Mouse (Mus musculus): ENCODE data around the gene 3110009E18Rik. TPM values are rescaled to one million over a fixed set of nuclear protein-coding genes. Genes with fewer than 3 reads are reported as not detected.

Gene 3110009E18Rik
- total RNA-seq (2017): 4.1 and 12.9 TPM in 2 replicates

- ATAC-seq (replicated peaks; ENCODE audit: low read depth, poor library complexity, severe bottlenecking): peak; percentile 90
These were observed at the start of gene 3110009E18Rik, which contains the start of gene Dbi for GRCm38 (mm10) chr1:120120969-120121811. 3110009E18Rik (plus strand) TSS chr1:120121187. Dbi (minus strand) TSS chr1:120121078.

GRCm38 (mm10) chr1:120072900-120073299 lies 48.1 kb upstream of the 3110009E18Rik start:
- ATAC-seq (replicated peaks; ENCODE audit: low read depth, poor library complexity, severe bottlenecking): no peak

GRCm38 (mm10) chr1:120073519-120074306 lies 47.3 kb upstream of the 3110009E18Rik start, which contains the start of gene Tmem37:
Tmem37 (minus strand) TSS chr1:120074074.
- peak; percentile 79 for ATAC-seq (replicated peaks; ENCODE audit: low read depth, poor library complexity, severe bottlenecking)

DNA sequence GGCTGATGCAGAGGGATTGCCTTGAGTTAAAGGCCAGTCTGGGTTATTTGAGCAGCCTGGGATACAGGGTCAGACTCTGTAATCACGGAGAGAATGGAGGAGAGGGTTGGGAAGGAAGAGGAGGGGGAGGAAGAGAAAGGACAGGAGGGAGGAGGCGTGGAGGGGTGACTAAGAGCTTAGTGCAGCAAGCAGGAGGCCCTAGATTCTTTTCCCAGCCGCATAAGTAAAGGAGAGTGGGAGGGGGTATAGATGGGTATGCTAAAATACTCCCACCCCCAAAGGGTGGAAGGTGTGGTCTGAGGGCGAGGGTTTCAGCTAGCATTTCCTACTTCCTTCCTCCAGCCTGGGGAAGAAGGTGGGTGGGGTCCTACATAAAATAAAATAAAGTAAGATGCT lies 46.7 kb upstream of the 3110009E18Rik start:
- ATAC-seq (replicated peaks; ENCODE audit: low read depth, poor library complexity, severe bottlenecking): no peak

- ATAC-seq (replicated peaks; ENCODE audit: low read depth, poor library complexity, severe bottlenecking): no peak
These were observed 46.1 kb upstream of the 3110009E18Rik start for GRCm38 (mm10) chr1:120074931-120075330.

- peak; percentile 64 for ATAC-seq (replicated peaks; ENCODE audit: low read depth, poor library complexity, severe bottlenecking)
These were observed 45.5 kb upstream of the 3110009E18Rik start for GRCm38 (mm10) chr1:120075507-120075906.

DNA sequence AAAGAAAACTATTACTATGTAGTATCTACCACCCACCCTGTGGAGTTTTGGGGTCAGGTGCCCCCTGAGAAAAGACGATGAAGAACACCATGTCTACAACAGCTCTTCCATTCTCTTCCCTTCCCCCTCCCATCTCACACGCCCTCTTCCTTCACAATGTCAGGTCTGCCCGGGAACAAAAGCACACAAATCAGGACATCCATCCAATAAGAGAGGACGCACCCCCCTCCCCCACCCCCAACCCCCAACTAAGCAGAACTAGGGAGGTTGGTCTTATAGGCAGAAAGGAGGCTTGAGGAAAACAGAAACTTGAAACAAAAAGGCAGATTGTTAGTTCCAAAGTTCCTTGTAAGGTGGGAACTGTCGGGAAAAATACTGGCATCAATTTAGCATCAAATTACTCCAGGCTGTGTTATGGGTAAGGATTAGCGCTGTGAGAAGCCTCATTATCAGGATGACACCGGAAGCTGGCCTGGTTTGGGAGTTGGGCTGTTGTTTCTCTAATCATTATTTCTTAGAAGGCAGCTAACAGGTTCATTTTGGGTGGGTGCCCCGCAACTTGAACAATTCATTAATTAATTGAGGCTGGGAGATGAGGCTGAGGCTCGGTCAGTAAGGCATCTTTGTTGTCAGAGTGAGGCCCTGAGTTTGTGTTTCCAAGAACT lies 43.1 kb upstream of the 3110009E18Rik start:
- no peak for ATAC-seq (replicated peaks; ENCODE audit: low read depth, poor library complexity, severe bottlenecking)

DNA sequence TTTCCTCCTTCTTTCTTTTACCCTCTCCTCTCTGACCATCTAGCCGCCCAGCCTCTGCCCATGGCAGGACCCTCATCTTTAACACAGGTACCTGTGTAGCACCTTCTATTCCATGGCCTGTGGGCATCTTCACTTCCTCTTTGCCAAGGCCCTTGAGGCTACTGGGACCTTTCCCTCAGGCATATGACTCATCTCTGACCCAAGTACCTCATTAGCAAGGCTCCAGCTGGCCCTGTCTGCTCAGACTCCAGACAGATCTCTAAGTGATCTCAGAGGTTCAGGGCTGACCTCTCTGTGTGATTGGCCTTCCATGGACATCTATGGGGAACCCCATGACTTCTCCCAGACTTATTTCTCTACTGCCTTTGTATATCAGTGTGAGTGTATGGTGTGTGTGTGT lies 40.4 kb upstream of the 3110009E18Rik start:
- ATAC-seq (replicated peaks; ENCODE audit: low read depth, poor library complexity, severe bottlenecking): peak; percentile 53

- no peak for ATAC-seq (replicated peaks; ENCODE audit: low read depth, poor library complexity, severe bottlenecking)
These were observed 37.9 kb upstream of the 3110009E18Rik start for GRCm38 (mm10) chr1:120082957-120083585.

GRCm38 (mm10) chr1:120083921-120084517 lies 37.0 kb upstream of the 3110009E18Rik start:
- ATAC-seq (replicated peaks; ENCODE audit: low read depth, poor library complexity, severe bottlenecking): no peak

DNA sequence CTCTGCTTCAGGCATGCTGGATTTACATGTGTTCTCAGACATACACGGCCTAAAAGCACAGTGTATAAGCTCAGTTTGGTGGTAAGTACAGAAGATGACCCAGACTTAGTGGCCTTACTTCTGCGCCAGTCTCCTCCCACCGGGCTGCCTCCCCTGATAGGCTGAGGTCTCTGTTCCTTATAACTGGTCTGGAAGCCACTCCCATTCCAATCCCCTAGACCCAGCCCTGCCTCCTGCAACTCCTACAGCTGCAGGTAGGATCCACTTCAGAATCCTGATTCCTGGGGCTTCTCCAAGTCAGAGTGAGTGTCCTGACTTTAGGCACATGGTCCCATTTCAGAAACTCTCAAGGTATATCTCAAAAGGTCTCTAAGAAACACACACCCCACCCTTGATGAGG lies 35.3 kb upstream of the 3110009E18Rik start:
- 0 out of 2 replicates have a peak, but pooled peaks have one; percentile 27 for ATAC-seq (replicated peaks; ENCODE audit: low read depth, poor library complexity, severe bottlenecking)

- no peak for ATAC-seq (replicated peaks; ENCODE audit: low read depth, poor library complexity, severe bottlenecking)
These were observed 34.3 kb upstream of the 3110009E18Rik start for GRCm38 (mm10) chr1:120086644-120087043.

- ATAC-seq (replicated peaks; ENCODE audit: low read depth, poor library complexity, severe bottlenecking): no peak
These were observed 31.8 kb upstream of the 3110009E18Rik start for GRCm38 (mm10) chr1:120089180-120089579.

DNA sequence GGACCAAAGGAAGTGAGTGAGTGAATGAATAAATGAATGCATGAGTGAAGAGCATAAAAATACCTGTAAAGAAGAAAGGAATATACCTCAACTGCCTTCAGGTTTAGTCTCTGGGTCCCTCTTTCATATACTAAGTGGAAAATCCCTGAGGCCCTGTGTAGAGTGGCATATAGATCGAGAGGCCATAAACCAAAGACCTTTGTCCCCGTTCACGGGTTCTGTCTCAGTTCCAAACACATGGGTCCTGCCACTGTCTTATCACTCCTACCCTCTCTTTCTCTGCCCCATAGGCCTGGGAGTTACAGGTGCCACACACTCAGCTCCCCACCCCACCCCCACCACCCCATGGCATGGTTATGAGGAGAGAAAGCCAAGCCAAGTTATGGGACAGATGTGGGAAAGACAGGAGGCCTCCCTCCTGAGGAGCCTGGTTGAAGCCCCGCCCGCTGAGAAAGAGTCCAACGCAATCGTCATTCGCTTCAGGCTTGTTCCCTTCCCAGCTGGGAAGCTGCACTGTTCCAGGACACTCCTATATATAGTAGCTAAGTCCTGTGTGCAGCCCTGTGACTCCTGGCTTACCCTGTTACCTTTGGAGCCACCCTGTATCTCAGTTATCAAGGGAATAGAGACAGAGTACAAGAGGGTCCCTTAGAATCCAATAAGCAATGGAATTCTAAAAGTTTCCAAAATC lies 30.0 kb upstream of the 3110009E18Rik start:
- ATAC-seq (replicated peaks; ENCODE audit: low read depth, poor library complexity, severe bottlenecking): no peak

DNA sequence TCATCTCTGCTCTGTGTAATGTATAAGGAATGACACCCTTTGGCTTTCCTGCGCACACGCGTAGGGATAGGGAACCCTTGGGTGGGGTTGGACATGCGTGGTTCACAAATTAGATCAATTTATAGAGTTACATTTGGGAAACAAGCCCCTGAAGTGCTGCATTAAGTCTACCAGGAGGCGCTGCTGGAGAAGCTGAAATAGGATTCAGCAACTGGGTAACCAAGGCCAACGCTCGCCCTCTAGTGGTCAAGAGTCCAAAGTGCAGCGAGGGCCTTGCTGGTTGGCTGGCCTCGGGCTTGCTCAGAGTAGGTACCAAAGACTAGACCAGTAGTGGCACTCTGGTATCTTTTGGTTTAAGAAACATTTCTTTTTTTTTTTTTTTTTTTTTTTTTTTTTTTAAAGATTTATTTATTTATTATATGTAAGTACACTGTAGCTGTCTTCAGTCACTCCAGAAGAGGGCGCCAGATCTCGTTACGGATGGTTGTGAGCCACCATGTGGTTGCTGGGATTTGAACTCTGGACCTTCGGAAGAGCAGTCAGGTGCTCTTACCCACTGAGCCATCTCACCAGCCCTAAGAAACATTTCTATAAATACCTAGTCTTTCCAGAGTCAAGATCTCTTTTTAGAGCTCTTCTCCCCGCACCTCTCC lies 27.4 kb upstream of the 3110009E18Rik start:
- ATAC-seq (replicated peaks; ENCODE audit: low read depth, poor library complexity, severe bottlenecking): peak; percentile 91

DNA sequence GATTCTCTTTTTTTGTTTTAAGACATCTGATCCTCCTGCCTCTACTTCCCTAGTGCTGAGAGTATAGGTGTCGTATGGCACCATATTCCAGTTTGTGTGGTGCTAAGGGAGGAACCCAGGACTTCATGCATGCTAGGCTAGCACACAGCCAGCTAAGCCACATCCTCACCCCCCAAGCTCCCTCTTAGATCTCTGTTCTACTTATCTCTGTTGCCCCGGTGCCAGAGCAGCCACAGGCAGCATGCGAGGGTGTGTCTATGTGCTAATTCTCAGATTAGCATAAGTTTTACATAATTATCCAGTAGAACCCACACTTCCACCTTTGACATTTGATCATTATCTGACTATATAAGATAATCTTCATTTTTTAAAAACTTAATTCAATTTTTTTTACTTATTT lies 26.1 kb upstream of the 3110009E18Rik start:
- peak; percentile 47 for ATAC-seq (replicated peaks; ENCODE audit: low read depth, poor library complexity, severe bottlenecking)

DNA sequence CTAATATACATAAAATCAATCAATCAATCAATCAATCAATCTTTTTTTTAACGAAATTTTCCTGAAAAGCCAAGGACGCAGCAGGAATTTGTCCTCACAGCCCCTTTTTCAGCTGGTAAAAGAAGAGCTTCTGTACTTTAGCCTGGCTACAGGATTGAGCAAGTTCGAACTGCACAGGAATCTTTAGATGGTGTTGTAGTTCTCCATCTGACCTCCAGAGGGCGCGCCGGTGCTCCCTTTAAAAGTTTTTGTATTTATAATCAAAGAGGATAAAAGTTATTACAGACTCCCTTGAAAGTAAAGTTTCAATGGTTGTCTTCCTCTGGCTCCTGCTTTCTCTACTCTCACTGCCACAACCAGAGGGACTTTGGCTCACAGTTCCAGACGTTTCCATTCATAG lies 22.7 kb upstream of the 3110009E18Rik start:
- no peak for ATAC-seq (replicated peaks; ENCODE audit: low read depth, poor library complexity, severe bottlenecking)

- peak; percentile 89 for ATAC-seq (replicated peaks; ENCODE audit: low read depth, poor library complexity, severe bottlenecking)
These were observed 21.5 kb upstream of the 3110009E18Rik start for GRCm38 (mm10) chr1:120099483-120099882.

Measured in common myeloid progenitor, adult 5-6 weeks (primary cell).